Mouse (Mus musculus) right cerebral cortex, postnatal 4 days (tissue): ENCODE results near the gene Ear1.
"Not testable (repeated sequence)": the region's sequence is repeated elsewhere in the genome, so short reads cannot be mapped to it uniquely, and the experiment has no call there.

Experiments
- DNase-seq: peaks from one replicate; pipeline ENCODE4 v3.0.0-alpha.2; 2022

The Ear1 gene

DNA sequence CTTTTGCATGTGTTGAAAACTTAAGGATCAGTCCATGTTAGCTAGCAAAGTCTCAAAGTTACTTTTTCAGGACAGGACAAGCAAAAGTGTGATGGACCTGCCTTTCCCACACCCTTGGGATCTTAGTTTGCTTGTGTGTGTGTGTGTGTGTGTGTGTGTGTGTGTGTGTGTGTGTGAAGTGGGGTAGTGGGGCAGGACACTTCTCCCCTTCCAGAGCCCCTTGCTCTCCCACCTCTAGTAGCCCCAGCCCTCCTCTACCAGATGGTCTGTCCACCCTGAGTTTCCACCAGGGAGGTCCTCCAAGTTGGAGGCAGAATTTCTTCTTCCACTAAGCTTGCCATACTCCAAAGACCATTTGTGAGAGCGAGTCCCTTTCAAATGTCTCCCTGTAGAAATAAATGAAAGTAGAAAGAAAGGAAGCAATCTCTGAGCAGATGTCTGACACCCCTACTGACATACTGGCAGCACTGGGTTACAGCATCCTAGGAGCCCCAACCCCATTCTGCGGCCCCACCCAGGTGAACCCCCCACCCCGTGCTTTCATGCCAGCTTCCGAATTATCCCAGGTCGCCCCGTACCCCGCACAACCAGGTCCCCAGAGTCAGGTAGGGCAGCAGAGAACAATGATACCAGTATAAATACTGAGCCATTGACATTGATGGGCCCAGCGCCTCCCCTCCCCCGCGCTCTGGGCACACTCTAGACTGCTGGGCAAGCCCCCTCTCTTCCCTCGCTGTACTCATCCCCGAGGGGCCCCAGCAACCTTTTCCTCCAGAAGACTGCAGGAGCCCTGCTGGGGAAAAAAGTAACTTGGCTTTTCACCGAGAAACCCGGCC is 79.0 kb downstream of the Ear1 start:
- no peak for DNase-seq

DNA sequence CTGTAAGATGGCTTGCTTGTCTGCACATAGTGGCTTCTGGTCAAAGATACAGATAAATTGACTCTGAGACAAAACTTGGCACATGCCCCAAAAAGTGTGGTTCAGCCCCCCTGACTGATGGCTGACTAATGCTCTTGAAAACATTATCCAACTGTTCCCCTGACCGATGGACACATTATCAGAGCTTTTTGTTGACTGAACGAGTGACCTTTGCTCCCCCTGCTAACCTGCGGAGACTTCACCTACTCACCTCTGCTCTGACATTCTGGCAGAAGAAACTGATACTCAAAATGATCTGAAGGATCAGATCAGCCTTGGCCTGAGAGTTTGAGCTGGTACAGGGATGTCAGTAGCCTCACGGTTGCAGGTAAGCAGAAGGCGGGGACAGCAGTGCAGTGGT is 81.5 kb downstream of the Ear1 start:
- not testable (repeated sequence) for DNase-seq

DNA sequence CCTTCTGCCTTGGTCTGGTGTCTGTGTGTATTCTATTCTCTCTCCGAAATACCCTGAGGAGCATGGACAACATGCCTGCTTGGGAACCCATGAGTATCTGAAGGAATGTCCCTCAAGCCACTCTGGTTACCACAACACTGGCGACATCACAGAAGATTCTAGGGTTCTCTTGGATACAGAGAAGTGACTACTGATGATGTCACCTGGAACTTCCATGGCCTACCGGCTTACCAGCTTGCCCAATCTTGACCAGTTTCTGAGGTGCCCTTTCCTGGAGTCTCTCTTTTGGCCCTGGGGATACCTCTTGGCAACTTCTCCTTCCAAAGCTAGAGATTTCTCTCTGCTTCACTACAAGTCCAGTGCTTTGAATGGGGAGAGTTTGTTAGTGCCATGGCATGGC is 90.7 kb downstream of the Ear1 start, which contains the start of gene Gm8180:
Gene Gm8180, minus strand, starts transcription at position 101 of the 400 bp plus-strand sequence.
- not testable (repeated sequence) for DNase-seq
